Mouse (Mus musculus) MEL-GATA-1-ER (cell line): ENCODE results near the gene Prex1.

Experiments
- DNase-seq: peaks from one replicate; pipeline ENCODE4 v3.0.0-alpha.2; 2012; ENCODE audit warnings: low read depth; ENCODE audit errors: extremely low read depth

Prex1 gene

GRCm38 (mm10) chr2:166606481-166607245, 107.0 kb downstream of the Prex1 start:
- DNase-seq, result no peak

- DNase-seq, result no peak
Observed at GRCm38 (mm10) chr2:166606053-166606452, 107.6 kb downstream of the Prex1 start.

GRCm38 (mm10) chr2:166605164-166605831, 108.3 kb downstream of the Prex1 start:
- no peak for DNase-seq

GRCm38 (mm10) chr2:166602948-166603347, 110.7 kb downstream of the Prex1 start:
- no peak for DNase-seq

- DNase-seq, result no peak
Observed at GRCm38 (mm10) chr2:166601420-166601819, 112.2 kb downstream of the Prex1 start.

- DNase-seq, result no peak
Observed at GRCm38 (mm10) chr2:166598453-166599155, 115.0 kb downstream of the Prex1 start.

- DNase-seq, result no peak
Observed at GRCm38 (mm10) chr2:166597763-166598162, 115.9 kb downstream of the Prex1 start.

- DNase-seq, result peak; percentile 20
Observed at GRCm38 (mm10) chr2:166592034-166592912, 121.4 kb downstream of the Prex1 start.

- no peak for DNase-seq
Observed at GRCm38 (mm10) chr2:166584491-166584890, 129.1 kb downstream of the Prex1 start.

- DNase-seq, result no peak
Observed at GRCm38 (mm10) chr2:166583292-166583691, 130.3 kb downstream of the Prex1 start.

- DNase-seq, result no peak
Observed at GRCm38 (mm10) chr2:166581881-166582583, 131.6 kb downstream of the Prex1 start.

- no peak for DNase-seq
Observed at GRCm38 (mm10) chr2:166579793-166580192, 133.8 kb downstream of the Prex1 start.

GRCm38 (mm10) chr2:166579361-166579760, 134.3 kb downstream of the Prex1 start:
- DNase-seq, result no peak

GRCm38 (mm10) chr2:166575419-166575818, 138.2 kb downstream of the Prex1 start:
- DNase-seq, result no peak

GRCm38 (mm10) chr2:166574934-166575333, 138.7 kb downstream of the Prex1 start:
- no peak for DNase-seq

- DNase-seq, result no peak
Observed at GRCm38 (mm10) chr2:166573621-166574020, 140.0 kb downstream of the Prex1 start.

GRCm38 (mm10) chr2:166572297-166572696, 141.3 kb downstream of the Prex1 start:
- DNase-seq, result no peak

GRCm38 (mm10) chr2:166569182-166569581, 144.4 kb downstream of the Prex1 start:
- no peak for DNase-seq

GRCm38 (mm10) chr2:166565503-166565902, 148.1 kb downstream of the Prex1 start:
- no peak for DNase-seq

- DNase-seq, result no peak
Observed at GRCm38 (mm10) chr2:166564455-166564854, 149.2 kb downstream of the Prex1 start.

GRCm38 (mm10) chr2:166563890-166564289, 149.7 kb downstream of the Prex1 start:
- DNase-seq, result peak; percentile 49
